Mouse (Mus musculus) stomach, postnatal 0 days (tissue): ENCODE data around the gene Ndufs5. TPM values are rescaled to one million over a fixed set of nuclear protein-coding genes. Genes with fewer than 3 reads are reported as not detected.

ENCODE experiments used
- ATAC-seq: fragments of 200-750 bp; cut with Nextera tagmentation; 2 replicates; pipeline ENCODE4 v1.8.0; 2017; ENCODE audit not compliant: low FRiP score, low TSS enrichment
- DNase-seq: peaks from one replicate; pipeline ENCODE4 v3.0.0-alpha.2; 2016; ENCODE audit warnings: low spot score
- H3K27ac ChIP-seq: fragments of 300-500 bp; sonication (generic); replicated peaks from 2 replicates; pipeline ENCODE4 v1.5.1; 2014; ENCODE audit warnings: mild to moderate bottlenecking, control low read depth
- H3K27me3 ChIP-seq: fragments of 300-500 bp; sonication (generic); 2 replicates; pipeline ENCODE4 v1.6.1; 2014; ENCODE audit warnings: low read length; ENCODE audit not compliant: control insufficient read depth, insufficient read depth
- H3K36me3 ChIP-seq: fragments of 300-500 bp; sonication (generic); 2 replicates; pipeline ENCODE4 v1.6.1; 2014; ENCODE audit warnings: low read length, mixed read lengths; ENCODE audit not compliant: control insufficient read depth, insufficient read depth
- H3K4me1 ChIP-seq: fragments of 300-500 bp; sonication (generic); replicated peaks from 2 replicates; pipeline ENCODE4 v1.6.1; 2014; ENCODE audit warnings: antibody characterized with exemption; ENCODE audit not compliant: control insufficient read depth, insufficient read depth
- H3K4me2 ChIP-seq: fragments of 300-500 bp; sonication (generic); replicated peaks from 2 replicates; pipeline ENCODE4 v1.6.1; 2014; ENCODE audit warnings: low read depth, mild to moderate bottlenecking, control low read depth, moderate library complexity
- H3K4me3 ChIP-seq: fragments of 300-500 bp; sonication (generic); 2 replicates; pipeline ENCODE4 v1.5.1; 2014; ENCODE audit warnings: low read depth, low read length, control low read depth
- H3K9ac ChIP-seq: fragments of 300-500 bp; sonication (generic); 2 replicates; pipeline ENCODE4 v1.6.1; 2014; ENCODE audit warnings: mild to moderate bottlenecking, low read length, control low read depth, mixed read lengths
- H3K9me3 ChIP-seq: fragments of 300-500 bp; sonication (generic); 2 replicates; pipeline ENCODE4 v1.6.1; 2016; ENCODE audit warnings: low read length; ENCODE audit not compliant: control insufficient read depth
- CTCF ChIP-seq: IDR thresholded peaks from 2 replicates; pipeline ENCODE4 v1.5.1; 2016; ENCODE audit warnings: antibody characterized with exemption, low read depth, mild to moderate bottlenecking, moderate library complexity
- EP300 ChIP-seq: optimal IDR thresholded peaks from 2 replicates; pipeline ENCODE3; 2016; ENCODE audit warnings: antibody characterized with exemption
- WGBS: fragments of 180-500 bp; shearing (Covaris S2); extraction: QIAGEN DNeasy Blood & Tissue Kit; methylation state at CpG from one replicate; pipeline ENCODE4 v1.1.7; 2014; 5-methylcytosine and 5-hydroxymethylcytosine counted together
- polyA plus RNA-seq: library from polyadenylated mRNA; unstranded; fragments of >200 nt; fragmentation: Nextera tagmentation; extraction: Ambion mirVana; gene quantifications from 2 replicates; pipeline ENCODE4 v1.2.1, GENCODE M21; 2015

Ndufs5 gene
- polyA plus RNA-seq, 1 experiment from 2014 or later, result 344 TPM

- ATAC-seq, result no peak
- peak overlapping the region; percentile 75; the same call in 1 of the 2 replicates for H3K4me3 ChIP-seq
- WGBS, result 67% methylated on average over 8 of the region's 8 CpGs
- H3K27ac ChIP-seq, result no peak overlapping the region
- TF ChIP-seq CTCF, result no peak
- no peak for TF ChIP-seq EP300
- DNase-seq, result no peak
- no peaks in the 10 kb centered on the region for H3K9me3 ChIP-seq
- no peak overlapping the region for H3K9ac ChIP-seq
- 0 out of 2 replicates have a peak, but pooled peaks cover 2% of the 10 kb centered on the region for H3K4me1 ChIP-seq
- no peaks in the 10 kb centered on the region for H3K36me3 ChIP-seq
- H3K4me2 ChIP-seq, result peak overlapping the region; percentile 99
- H3K27me3 ChIP-seq, result no peaks in the 10 kb centered on the region
Observed at GRCm38 (mm10) chr4:123685506-123686242, 32.3 kb downstream of the Ndufs5 start.

GRCm38 (mm10) chr4:123685046-123685445 is 33.0 kb downstream of the Ndufs5 start:
- Histone ChIP-seq H3K4me1 (0 out of 2 replicates have a peak, but pooled peaks cover 2% of the 10 kb centered on the region), H3K27me3 (no peaks in the 10 kb centered on the region), H3K9me3 (no peaks in the 10 kb centered on the region), H3K27ac (no peak overlapping the region), H3K9ac (no peak overlapping the region), H3K4me3 (no peak overlapping the region), H3K4me2 (no peak overlapping the region), H3K36me3 (no peaks in the 10 kb centered on the region)
- TF ChIP-seq EP300 (no peak), CTCF (no peak)
- WGBS, result 85% methylated on average over 7 of the region's 7 CpGs
- ATAC-seq, result no peak
- no peak for DNase-seq

GRCm38 (mm10) chr4:123684260-123684659 is 33.7 kb downstream of the Ndufs5 start, which contains the start of gene Macf1:
TSS of gene Macf1 (minus strand) at chr4:123684360.
- no peak for TF ChIP-seq CTCF
- TF ChIP-seq EP300, result no peak
- H3K4me3 ChIP-seq, result no peak within 1 kb of the TSS
- no peak within 1 kb of the TSS for H3K27ac ChIP-seq
- no peak within 1 kb of the TSS for H3K4me2 ChIP-seq
- DNase-seq, result no peak
- H3K9ac ChIP-seq, result no peak within 1 kb of the TSS
- no peak for ATAC-seq
- 84% methylated on average over 3 of the region's 3 CpGs for WGBS
- no peaks in the 10 kb centered on the region for H3K9me3 ChIP-seq
- no peaks in the 10 kb centered on the region for H3K27me3 ChIP-seq
- H3K4me1 ChIP-seq, result 0 out of 2 replicates have a peak, but pooled peaks cover 2% of the 10 kb centered on the region
- H3K36me3 ChIP-seq, result no peaks in the 10 kb centered on the region

- H3K36me3 ChIP-seq, result no peaks in the 10 kb centered on the region
- 89% methylated on average over 8 of the region's 8 CpGs for WGBS
- H3K27me3 ChIP-seq, result no peaks in the 10 kb centered on the region
- H3K27ac ChIP-seq, result no peak overlapping the region
- no peak overlapping the region for H3K9ac ChIP-seq
- DNase-seq (no peak), ATAC-seq (no peak)
- no peaks in the 10 kb centered on the region for H3K9me3 ChIP-seq
- no peak overlapping the region for H3K4me3 ChIP-seq
- no peak for TF ChIP-seq CTCF
- TF ChIP-seq EP300, result no peak
- H3K4me2 ChIP-seq, result no peak overlapping the region
- H3K4me1 ChIP-seq, result no peaks in the 10 kb centered on the region
Observed at GRCm38 (mm10) chr4:123682291-123682690, 35.7 kb downstream of the Ndufs5 start.

GRCm38 (mm10) chr4:123680962-123681361 is 37.0 kb downstream of the Ndufs5 start:
- H3K9me3 ChIP-seq, result no peaks in the 10 kb centered on the region
- H3K4me2 ChIP-seq, result no peak overlapping the region
- DNase-seq (no peak), ATAC-seq (no peak)
- TF ChIP-seq CTCF (no peak), EP300 (no peak)
- H3K36me3 ChIP-seq, result no peaks in the 10 kb centered on the region
- H3K27ac ChIP-seq, result 0 out of 2 replicates have a peak overlapping the region, but pooled peaks have one; percentile 24
- WGBS, result 32% methylated on average over 7 of the region's 7 CpGs
- H3K27me3 ChIP-seq, result no peaks in the 10 kb centered on the region
- H3K4me3 ChIP-seq, result no peak overlapping the region
- no peaks in the 10 kb centered on the region for H3K4me1 ChIP-seq
- 0 out of 2 replicates have a peak overlapping the region, but pooled peaks have one; percentile 27 for H3K9ac ChIP-seq

GRCm38 (mm10) chr4:123677060-123677804 is 40.8 kb downstream of the Ndufs5 start:
- Histone ChIP-seq H3K27me3 (no peaks in the 10 kb centered on the region), H3K27ac (no peak overlapping the region), H3K9me3 (no peaks in the 10 kb centered on the region), H3K9ac (no peak overlapping the region), H3K4me1 (no peaks in the 10 kb centered on the region), H3K4me3 (no peak overlapping the region), H3K36me3 (no peaks in the 10 kb centered on the region), H3K4me2 (no peak overlapping the region)
- DNase-seq (no peak), ATAC-seq (no peak)
- WGBS, result 58% methylated on average over 10 of the region's 10 CpGs
- TF ChIP-seq EP300 (no peak), CTCF (no peak)
